Mouse (Mus musculus): ENCODE results near the gene Bfsp2.
"Not testable (repeated sequence)": the region's sequence is repeated elsewhere in the genome, so short reads cannot be mapped to it uniquely, and the experiment has no call there.

DNA sequence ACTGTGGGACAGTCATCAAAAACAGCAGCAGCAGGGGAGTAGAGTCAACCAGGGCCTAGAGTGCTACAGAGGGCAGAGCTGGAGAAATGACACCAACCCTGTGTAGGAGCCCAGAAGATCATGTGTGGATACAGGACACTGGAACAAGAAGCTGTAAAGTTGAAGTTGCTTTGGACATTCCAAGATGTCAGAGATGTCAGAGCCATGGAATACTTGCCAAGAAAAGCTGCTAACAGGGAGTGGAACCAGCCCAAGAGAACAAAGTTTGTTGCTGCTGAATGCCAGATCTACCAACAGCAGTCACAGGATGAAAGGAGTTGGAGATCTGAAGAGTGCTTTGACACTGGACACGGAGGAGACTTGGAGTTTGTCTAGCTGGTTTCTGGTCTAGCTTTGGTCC is 62.0 kb downstream of the Bfsp2 start:
- not testable (repeated sequence) for TF ChIP-seq CTCF (IDR thresholded peaks at IDR 0.05; ENCODE audit: borderline replicate concordance, control insufficient read depth, extremely low read depth, insufficient read depth, low read length, poor library complexity); POLR2A (IDR thresholded peaks at IDR 0.05; ENCODE audit: control insufficient read depth, extremely low read depth, insufficient read depth, low read length, poor library complexity)
